Mouse (Mus musculus): Measurements from ENCODE around the gene Adam19. TPM values are rescaled to one million over a fixed set of nuclear protein-coding genes. Genes with fewer than 3 reads are reported as not detected.

The Adam19 gene
- total and polyA plus RNA-seq, 2 experiments from 2014 or later, result 15.8 to 67.9 TPM

DNA sequence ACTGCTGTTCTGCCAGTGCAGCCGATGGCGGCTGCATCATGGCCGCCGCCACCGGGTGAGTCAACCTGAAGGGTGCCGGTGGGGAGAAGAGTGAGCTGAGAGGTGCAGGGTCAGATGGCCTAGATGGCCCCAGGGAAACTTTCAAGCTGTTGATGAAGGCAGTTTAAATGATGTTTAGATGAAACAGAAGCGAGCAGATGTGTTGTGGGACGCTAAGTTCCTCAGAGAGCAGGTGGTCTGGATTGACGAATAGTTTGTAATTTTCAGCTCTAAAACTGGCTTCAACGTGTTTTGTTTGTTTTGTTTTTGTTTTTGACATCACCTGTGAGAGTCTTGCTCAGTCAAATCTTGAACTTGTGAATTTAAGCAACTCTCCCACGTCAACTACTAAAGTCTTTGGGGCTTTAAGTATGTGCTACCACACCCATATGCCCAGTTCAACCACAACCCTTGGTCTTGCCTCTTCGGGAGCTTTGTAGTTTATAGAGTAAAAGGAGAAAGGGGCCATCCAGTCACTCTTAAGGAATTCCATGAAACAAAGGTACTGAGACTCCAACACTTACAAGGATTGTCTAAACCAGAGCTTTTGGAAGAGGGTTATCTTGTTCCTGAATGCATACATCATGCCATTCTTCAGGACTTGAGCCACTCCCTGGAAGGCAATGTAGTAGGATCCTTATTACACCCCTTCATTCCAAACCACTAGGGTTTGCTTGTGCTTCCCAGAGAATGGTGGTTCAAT, 69.5 kb downstream of the Adam19 start:
- no peak for ATAC-seq (ENCODE audit: insufficient read depth, low read depth)
- WGBS, result 91% methylated on average over 12 of the region's 12 CpGs
- Histone ChIP-seq H3K4me1 (ENCODE audit: control insufficient read depth, insufficient read depth) (0 out of 2 replicates have a peak, but pooled peaks cover 5% of the 10 kb centered on the region), H3K9me3 (replicated peaks; ENCODE audit: control insufficient read depth, low read length) (no peaks in the 10 kb centered on the region), H3K9ac (replicated peaks; ENCODE audit: low read depth, low read length) (no peak overlapping the region), H3K27ac (ENCODE audit: low read depth) (no peak overlapping the region), H3K27me3 (ENCODE audit: control insufficient read depth, insufficient read depth, low read length) (no peaks in the 10 kb centered on the region), H3K36me3 (replicated peaks; ENCODE audit: control insufficient read depth, insufficient read depth, low read length) (peaks cover 83% of the 10 kb centered on the region), H3K4me3 (ENCODE audit: low read depth, low read length) (no peak overlapping the region), H3K4me2 (ENCODE audit: low read depth, low read length) (no peak overlapping the region)
- DNase-seq (ENCODE audit: low spot score), result no peak
- TF ChIP-seq EP300 (IDR thresholded peaks at IDR 0.05; ENCODE audit: low read depth) (no peak), CTCF (IDR thresholded peaks at IDR 0.05; ENCODE audit: low read depth) (no peak)

DNA sequence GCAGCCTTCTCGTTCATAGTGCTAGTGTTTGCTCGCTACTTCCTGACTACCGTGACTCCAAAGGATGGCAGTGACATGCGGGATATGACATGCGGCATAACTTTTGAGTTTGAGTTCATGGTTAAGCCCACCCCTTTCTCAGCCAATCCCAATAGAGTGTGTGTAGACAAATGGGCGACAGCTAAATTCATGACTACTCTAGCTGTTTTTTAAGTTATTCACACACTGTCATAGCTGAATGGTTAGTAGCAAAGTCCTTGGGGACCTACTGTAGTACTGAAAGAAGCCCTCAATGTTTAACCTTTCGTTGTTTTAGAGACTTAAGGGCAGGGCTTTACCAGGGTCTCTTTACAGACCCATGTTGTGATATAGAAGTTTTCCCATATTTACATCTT, 70.0 kb downstream of the Adam19 start:
- no peak overlapping the region for H3K4me3 ChIP-seq (ENCODE audit: low read depth, low read length)
- no peak overlapping the region for H3K27ac ChIP-seq (ENCODE audit: low read depth)
- H3K9ac ChIP-seq (replicated peaks; ENCODE audit: low read depth, low read length), result no peak overlapping the region
- no peak for TF ChIP-seq EP300 (IDR thresholded peaks at IDR 0.05; ENCODE audit: low read depth)
- no peak for TF ChIP-seq CTCF (IDR thresholded peaks at IDR 0.05; ENCODE audit: low read depth)
- ATAC-seq (ENCODE audit: insufficient read depth, low read depth) (no peak), DNase-seq (ENCODE audit: low spot score) (no peak)
- WGBS, result 83% methylated on average over 7 of the region's 7 CpGs
- H3K9me3 ChIP-seq (replicated peaks; ENCODE audit: control insufficient read depth, low read length), result no peaks in the 10 kb centered on the region
- H3K36me3 ChIP-seq (replicated peaks; ENCODE audit: control insufficient read depth, insufficient read depth, low read length), result peaks cover 83% of the 10 kb centered on the region
- H3K4me2 ChIP-seq (ENCODE audit: low read depth, low read length), result no peak overlapping the region
- 0 out of 2 replicates have a peak, but pooled peaks cover 5% of the 10 kb centered on the region for H3K4me1 ChIP-seq (ENCODE audit: control insufficient read depth, insufficient read depth)
- no peaks in the 10 kb centered on the region for H3K27me3 ChIP-seq (ENCODE audit: control insufficient read depth, insufficient read depth, low read length)

DNA sequence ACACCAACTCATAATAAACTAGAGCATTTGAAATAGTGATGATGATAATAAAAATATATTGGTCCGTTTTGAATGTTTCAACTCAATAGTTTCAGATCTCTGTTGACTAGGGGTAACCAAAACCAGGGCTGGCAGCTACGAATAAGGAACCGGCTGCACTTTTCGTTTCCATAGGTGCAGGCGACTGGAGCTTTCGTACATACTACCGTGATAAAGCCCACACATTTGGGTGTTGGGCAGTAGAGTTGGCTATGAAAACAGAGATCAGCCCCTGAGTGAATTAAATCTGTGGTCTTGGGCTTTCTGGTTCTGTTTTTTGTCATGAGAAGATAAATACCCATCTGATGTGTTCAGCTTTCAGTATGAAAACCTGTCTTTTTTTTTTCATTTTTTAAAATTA, 70.5 kb downstream of the Adam19 start:
- 87% methylated on average over 7 of the region's 7 CpGs for WGBS
- Histone ChIP-seq H3K36me3 (replicated peaks; ENCODE audit: control insufficient read depth, insufficient read depth, low read length) (peaks cover 83% of the 10 kb centered on the region), H3K4me3 (ENCODE audit: low read depth, low read length) (no peak overlapping the region)

DNA sequence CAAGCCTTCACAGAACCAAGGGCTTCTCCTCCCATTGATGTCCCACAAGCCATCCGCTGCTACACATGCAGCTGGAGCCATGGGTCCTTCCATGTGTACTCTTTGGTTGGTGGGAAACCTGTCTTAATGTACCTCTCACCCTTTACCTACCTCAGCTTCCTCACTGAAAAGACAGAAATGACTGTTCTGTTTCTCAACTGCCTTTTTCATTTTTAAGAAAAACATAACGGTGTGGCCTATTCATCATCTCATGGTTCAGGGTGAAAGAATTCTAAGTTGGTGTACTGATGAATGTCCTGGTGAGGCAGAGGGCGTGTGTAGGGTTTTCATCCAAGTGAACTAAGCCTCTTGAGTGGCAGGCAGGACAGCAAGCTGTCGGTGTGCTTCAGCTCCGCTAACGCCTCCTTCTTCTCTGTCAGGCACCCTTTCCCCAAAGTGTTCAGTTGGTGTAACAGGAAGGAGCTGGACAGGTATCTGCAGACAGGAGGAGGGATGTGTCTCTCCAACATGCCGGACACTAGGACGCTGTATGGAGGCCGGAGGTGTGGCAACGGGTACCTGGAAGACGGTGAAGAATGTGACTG, 71.1 kb downstream of the Adam19 start:
- ATAC-seq (ENCODE audit: insufficient read depth, low read depth) (no peak), DNase-seq (ENCODE audit: low spot score) (no peak)
- Histone ChIP-seq H3K4me2 (ENCODE audit: low read depth, low read length) (no peak overlapping the region), H3K9me3 (replicated peaks; ENCODE audit: control insufficient read depth, low read length) (no peaks in the 10 kb centered on the region), H3K4me1 (ENCODE audit: control insufficient read depth, insufficient read depth) (no peaks in the 10 kb centered on the region), H3K36me3 (replicated peaks; ENCODE audit: control insufficient read depth, insufficient read depth, low read length) (peaks cover 83% of the 10 kb centered on the region), H3K4me3 (ENCODE audit: low read depth, low read length) (no peak overlapping the region), H3K27ac (ENCODE audit: low read depth) (peak overlapping the region; percentile 12; the same call in 1 of the 2 replicates), H3K27me3 (ENCODE audit: control insufficient read depth, insufficient read depth, low read length) (no peaks in the 10 kb centered on the region), H3K9ac (replicated peaks; ENCODE audit: low read depth, low read length) (no peak overlapping the region)
- TF ChIP-seq CTCF (IDR thresholded peaks at IDR 0.05; ENCODE audit: low read depth) (no peak), EP300 (IDR thresholded peaks at IDR 0.05; ENCODE audit: low read depth) (no peak)
- WGBS, result 81% methylated on average over 11 of the region's 11 CpGs

More for the DNA sequence above, 70.5 kb downstream of the Adam19 start:
- Histone ChIP-seq H3K27me3 (ENCODE audit: control insufficient read depth, insufficient read depth, low read length) (no peaks in the 10 kb centered on the region), H3K27ac (ENCODE audit: low read depth) (no peak overlapping the region), H3K9me3 (replicated peaks; ENCODE audit: control insufficient read depth, low read length) (no peaks in the 10 kb centered on the region), H3K4me1 (ENCODE audit: control insufficient read depth, insufficient read depth) (0 out of 2 replicates have a peak, but pooled peaks cover 5% of the 10 kb centered on the region), H3K4me2 (ENCODE audit: low read depth, low read length) (no peak overlapping the region), H3K9ac (replicated peaks; ENCODE audit: low read depth, low read length) (no peak overlapping the region)
- no peak for DNase-seq (ENCODE audit: low spot score)
- no peak for ATAC-seq (ENCODE audit: insufficient read depth, low read depth)
- TF ChIP-seq CTCF (IDR thresholded peaks at IDR 0.05; ENCODE audit: low read depth) (no peak), EP300 (IDR thresholded peaks at IDR 0.05; ENCODE audit: low read depth) (no peak)

DNA sequence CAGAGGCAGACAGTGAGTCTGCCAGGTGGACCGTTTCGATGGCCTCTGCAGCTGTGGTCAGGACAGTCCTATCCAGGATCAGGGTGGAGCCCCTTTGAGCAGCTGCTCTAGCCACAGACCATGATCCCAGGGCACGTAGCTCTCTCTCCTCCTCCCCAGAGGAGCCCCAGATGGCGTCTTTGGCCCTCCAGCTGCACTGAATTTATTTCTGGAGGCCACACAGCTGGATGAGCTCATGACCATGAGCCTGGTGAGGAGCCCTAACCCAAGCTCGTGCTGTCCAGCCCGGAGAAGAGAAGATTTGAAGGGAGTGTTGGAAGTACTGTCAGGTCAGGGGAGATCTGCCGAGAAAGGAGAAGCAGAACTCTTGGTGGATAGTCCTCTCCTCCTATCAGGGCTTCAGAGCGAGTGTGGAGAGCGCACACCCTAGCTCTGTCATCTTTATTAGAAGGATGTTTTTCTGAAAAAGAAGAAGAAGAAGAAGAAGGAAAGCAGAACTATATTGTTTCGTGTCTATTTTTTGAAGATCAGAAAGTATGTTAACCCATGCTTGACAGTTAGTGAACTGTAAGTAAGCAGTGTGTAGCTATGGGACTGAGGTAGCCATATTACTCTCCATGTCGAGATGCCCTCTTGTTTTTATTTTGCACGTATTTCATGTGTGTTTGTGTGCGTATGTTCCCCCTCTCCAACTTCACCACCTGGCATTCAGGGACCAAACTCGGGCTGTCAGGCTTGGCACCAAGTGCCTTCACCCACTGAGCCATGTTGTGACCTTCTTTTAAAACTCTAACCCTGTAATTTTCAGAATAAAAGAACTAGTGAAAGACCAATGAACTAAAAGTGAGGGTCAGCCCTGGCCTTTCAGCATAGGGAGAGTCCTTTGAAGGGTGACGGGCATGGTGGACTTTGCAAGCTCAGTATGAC, 72.1 kb downstream of the Adam19 start:
- Histone ChIP-seq H3K9ac (replicated peaks; ENCODE audit: low read depth, low read length) (no peak overlapping the region), H3K9me3 (replicated peaks; ENCODE audit: control insufficient read depth, low read length) (no peaks in the 10 kb centered on the region), H3K4me2 (ENCODE audit: low read depth, low read length) (no peak overlapping the region), H3K27ac (ENCODE audit: low read depth) (peak overlapping the region; percentile 12; the same call in 1 of the 2 replicates), H3K27me3 (ENCODE audit: control insufficient read depth, insufficient read depth, low read length) (no peaks in the 10 kb centered on the region), H3K4me3 (ENCODE audit: low read depth, low read length) (no peak overlapping the region), H3K4me1 (ENCODE audit: control insufficient read depth, insufficient read depth) (no peaks in the 10 kb centered on the region), H3K36me3 (replicated peaks; ENCODE audit: control insufficient read depth, insufficient read depth, low read length) (peaks cover 75% of the 10 kb centered on the region)
- DNase-seq (ENCODE audit: low spot score), result no peak
- ATAC-seq (ENCODE audit: insufficient read depth, low read depth), result peak; percentile 51
- WGBS, result 70% methylated on average over 15 of the region's 15 CpGs
- TF ChIP-seq EP300 (IDR thresholded peaks at IDR 0.05; ENCODE audit: low read depth) (no peak), CTCF (IDR thresholded peaks at IDR 0.05; ENCODE audit: low read depth) (no peak)
